Mouse (Mus musculus) kidney, embryonic 16.5 days (tissue): Measurements from ENCODE around the gene Ppp4r1. TPM values are rescaled to one million over a fixed set of nuclear protein-coding genes. Genes with fewer than 3 reads are reported as not detected.

Experiments used
- ATAC-seq: fragments of 200-750 bp; cut with Nextera tagmentation; 2 replicates; pipeline ENCODE4 v1.8.0; 2017; ENCODE audit warnings: moderate TSS enrichment; ENCODE audit not compliant: low FRiP score, low TSS enrichment
- H3K27ac ChIP-seq: fragments of 300-500 bp; sonication (generic); 2 replicates; pipeline ENCODE4 v1.5.1; 2014; ENCODE audit warnings: low read length
- H3K27me3 ChIP-seq: fragments of 300-500 bp; sonication (generic); 2 replicates; pipeline ENCODE4 v1.6.1; 2014; ENCODE audit warnings: low read length, control low read depth, mixed read lengths; ENCODE audit not compliant: insufficient read depth
- H3K36me3 ChIP-seq: fragments of 300-500 bp; sonication (generic); 2 replicates; pipeline ENCODE4 v1.6.1; 2014; ENCODE audit warnings: low read length, control low read depth, mixed read lengths; ENCODE audit not compliant: insufficient read depth
- H3K4me1 ChIP-seq: fragments of 300-500 bp; sonication (generic); 2 replicates; pipeline ENCODE4 v1.6.1; 2014; ENCODE audit warnings: low read length, control low read depth, mixed read lengths; ENCODE audit not compliant: insufficient read depth
- H3K4me2 ChIP-seq: fragments of 300-500 bp; sonication (generic); replicated peaks from 2 replicates; pipeline ENCODE4 v1.6.1; 2014; ENCODE audit warnings: low read depth, low read length
- H3K4me3 ChIP-seq: fragments of 300-500 bp; sonication (generic); 2 replicates; pipeline ENCODE4 v1.5.1; 2014; ENCODE audit warnings: mild to moderate bottlenecking, low read length
- H3K9ac ChIP-seq: fragments of 300-500 bp; sonication (generic); replicated peaks from 2 replicates; pipeline ENCODE4 v1.6.1; 2014; ENCODE audit warnings: low read length
- H3K9me3 ChIP-seq: fragments of 300-500 bp; sonication (generic); 2 replicates; pipeline ENCODE4 v1.6.1; 2016; ENCODE audit warnings: low read length, control low read depth
- WGBS: fragments of 180-500 bp; shearing (Covaris S2); extraction: QIAGEN DNeasy Blood & Tissue Kit; methylation state at CpG from one replicate; pipeline ENCODE4 v1.1.7; 2014; 5-methylcytosine and 5-hydroxymethylcytosine counted together
- polyA plus RNA-seq: library from polyadenylated mRNA; unstranded; fragments of >200 nt; fragmentation: Nextera tagmentation; extraction: Ambion mirVana; gene quantifications from 2 replicates; pipeline ENCODE4 v1.2.1, GENCODE M21; 2015

Ppp4r1 gene
- polyA plus RNA-seq, 1 experiment from 2014 or later: 46.6 TPM

DNA sequence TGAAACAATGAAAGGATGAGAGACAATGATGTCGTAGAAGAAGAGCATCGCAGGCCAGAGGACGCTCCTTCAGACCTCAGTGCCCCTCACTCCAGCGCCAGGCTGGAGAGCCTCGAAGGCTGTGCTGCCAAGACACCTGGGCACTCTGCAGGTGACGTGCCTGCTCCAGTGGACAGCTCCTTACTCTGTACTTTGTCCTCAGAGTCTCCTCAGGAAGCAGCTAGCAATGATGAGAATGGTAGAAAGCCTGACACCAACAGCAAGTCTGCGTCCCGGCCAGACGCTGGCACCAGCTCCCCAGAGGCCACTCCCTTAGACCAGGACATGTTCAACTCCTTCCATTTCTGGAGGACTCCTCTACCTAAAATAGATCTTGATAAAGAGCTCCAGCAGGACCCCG, 41.9 kb downstream of the Ppp4r1 start:
- Histone ChIP-seq H3K4me1 (no peaks in the 10 kb centered on the region), H3K27me3 (no peaks in the 10 kb centered on the region), H3K4me3 (no peak overlapping the region), H3K36me3 (peaks cover 40% of the 10 kb centered on the region), H3K4me2 (no peak overlapping the region), H3K27ac (no peak overlapping the region), H3K9ac (no peak overlapping the region), H3K9me3 (no peaks in the 10 kb centered on the region)
- 92% methylated on average over 10 of the region's 10 CpGs for WGBS
- ATAC-seq: no peak

DNA sequence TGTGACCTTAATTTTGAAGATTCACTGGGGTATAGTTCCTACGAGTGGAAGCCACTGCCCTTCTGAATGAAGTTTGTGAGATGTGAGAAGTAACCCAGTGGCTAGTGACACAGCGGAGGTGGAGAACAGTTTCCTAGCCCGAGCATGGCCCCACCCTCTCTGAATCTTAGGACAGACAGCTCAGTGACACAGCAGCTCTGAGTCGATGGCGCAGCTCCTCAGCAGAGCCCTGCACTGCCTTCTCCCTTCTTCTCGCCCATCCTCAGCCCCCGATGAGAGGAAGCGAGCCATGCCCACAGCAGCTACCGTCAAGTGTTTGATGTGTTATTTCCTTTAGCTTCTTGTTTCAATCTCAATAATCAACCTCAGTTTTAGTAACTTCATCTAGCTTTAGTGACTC, 43.9 kb downstream of the Ppp4r1 start:
- H3K36me3 ChIP-seq: peaks cover 52% of the 10 kb centered on the region
- no peak for ATAC-seq
- H3K9me3 ChIP-seq: no peaks in the 10 kb centered on the region
- no peak overlapping the region for H3K4me2 ChIP-seq
- no peak overlapping the region for H3K4me3 ChIP-seq
- no peaks in the 10 kb centered on the region for H3K4me1 ChIP-seq
- H3K27me3 ChIP-seq: no peaks in the 10 kb centered on the region
- H3K27ac ChIP-seq: no peak overlapping the region
- H3K9ac ChIP-seq: no peak overlapping the region
- WGBS: 67% methylated on average over 9 of the region's 9 CpGs

GRCm38 (mm10) chr17:65827119-65827840, 44.9 kb downstream of the Ppp4r1 start:
- Histone ChIP-seq H3K4me3 (no peak overlapping the region), H3K4me2 (no peak overlapping the region), H3K36me3 (peaks cover 58% of the 10 kb centered on the region), H3K27ac (no peak overlapping the region), H3K9me3 (no peaks in the 10 kb centered on the region), H3K4me1 (no peaks in the 10 kb centered on the region), H3K9ac (no peak overlapping the region), H3K27me3 (no peaks in the 10 kb centered on the region)
- 89% methylated on average over 16 of the region's 16 CpGs for WGBS
- no peak for ATAC-seq

DNA sequence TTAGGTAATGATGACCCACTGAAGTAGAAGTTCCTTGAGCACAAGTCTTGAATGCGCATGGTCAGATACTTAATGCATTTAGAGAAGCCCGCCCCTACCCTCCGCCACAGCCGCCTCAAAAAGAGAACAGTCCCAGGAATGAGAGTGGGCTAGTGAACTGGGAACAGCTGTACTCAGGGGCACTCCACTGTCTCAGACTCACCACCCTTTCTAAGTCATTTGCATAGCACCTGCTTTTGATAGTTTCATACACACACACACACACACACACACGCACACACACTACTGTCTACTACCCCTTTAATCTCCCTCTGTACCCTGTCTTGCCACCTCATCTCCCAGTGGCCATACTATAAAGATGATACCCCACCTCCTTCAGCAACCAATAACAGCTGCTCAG, 45.5 kb downstream of the Ppp4r1 start:
- no peaks in the 10 kb centered on the region for H3K9me3 ChIP-seq
- 96% methylated on average over 5 of the region's 5 CpGs for WGBS
- no peak overlapping the region for H3K27ac ChIP-seq
- H3K4me3 ChIP-seq: no peak overlapping the region
- peaks cover 57% of the 10 kb centered on the region for H3K36me3 ChIP-seq
- no peaks in the 10 kb centered on the region for H3K4me1 ChIP-seq
- H3K27me3 ChIP-seq: no peaks in the 10 kb centered on the region
- H3K4me2 ChIP-seq: no peak overlapping the region
- ATAC-seq: peak; percentile 42; the same call in 1 of the 2 replicates
- H3K9ac ChIP-seq: no peak overlapping the region

- no peak for ATAC-seq
- H3K9ac ChIP-seq: no peak overlapping the region
- no peaks in the 10 kb centered on the region for H3K9me3 ChIP-seq
- H3K36me3 ChIP-seq: peaks cover 60% of the 10 kb centered on the region
- 86% methylated on average over 11 of the region's 11 CpGs for WGBS
- H3K4me1 ChIP-seq: no peaks in the 10 kb centered on the region
- no peak overlapping the region for H3K27ac ChIP-seq
- no peaks in the 10 kb centered on the region for H3K27me3 ChIP-seq
- H3K4me3 ChIP-seq: no peak overlapping the region
- no peak overlapping the region for H3K4me2 ChIP-seq
Measured at GRCm38 (mm10) chr17:65828951-65829350, 46.6 kb downstream of the Ppp4r1 start.

DNA sequence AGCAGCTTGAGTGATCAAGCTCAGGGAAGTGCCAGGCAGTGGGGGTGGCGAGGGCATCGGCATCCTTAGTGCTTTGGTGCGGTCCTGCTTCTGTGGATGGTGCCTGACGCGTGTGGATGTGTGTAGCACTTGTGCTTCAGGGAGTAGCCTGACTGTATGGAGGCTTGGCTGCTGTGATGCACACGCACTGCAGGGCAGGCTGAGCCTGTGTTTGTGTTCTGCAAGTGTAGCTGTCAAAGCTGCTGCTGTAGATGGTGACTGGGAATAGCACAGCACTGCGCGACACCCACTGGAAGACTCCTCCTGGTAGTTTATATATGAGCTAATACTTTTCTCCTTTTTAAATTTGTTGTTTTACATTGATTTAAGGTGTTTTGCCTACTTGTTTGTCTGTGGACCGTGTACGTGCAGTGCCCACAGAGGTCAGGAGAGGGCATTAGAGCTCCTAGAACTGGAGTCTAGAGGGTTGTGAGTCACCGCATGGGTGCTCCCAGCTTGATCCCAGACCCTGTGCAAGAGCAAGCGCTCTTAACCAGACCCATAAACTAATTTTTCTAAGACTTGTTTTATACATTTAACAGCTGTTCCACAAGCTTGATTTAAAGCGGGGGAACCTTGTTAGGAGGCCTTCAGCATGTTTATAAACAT, 48.0 kb downstream of the Ppp4r1 start:
- no peaks in the 10 kb centered on the region for H3K9me3 ChIP-seq
- H3K36me3 ChIP-seq: peaks cover 59% of the 10 kb centered on the region
- no peaks in the 10 kb centered on the region for H3K4me1 ChIP-seq
- 78% methylated on average over 13 of the region's 13 CpGs for WGBS
- no peaks in the 10 kb centered on the region for H3K27me3 ChIP-seq
- no peak overlapping the region for H3K4me2 ChIP-seq
- H3K27ac ChIP-seq: no peak overlapping the region
- ATAC-seq: no peak
- H3K9ac ChIP-seq: no peak overlapping the region
- H3K4me3 ChIP-seq: no peak overlapping the region

- H3K4me1 ChIP-seq: no peaks in the 10 kb centered on the region
- no peaks in the 10 kb centered on the region for H3K27me3 ChIP-seq
- no peaks in the 10 kb centered on the region for H3K9me3 ChIP-seq
- no peak overlapping the region for H3K27ac ChIP-seq
- no peak overlapping the region for H3K4me2 ChIP-seq
- 70% methylated on average over 3 of the region's 3 CpGs for WGBS
- peaks cover 81% of the 10 kb centered on the region for H3K36me3 ChIP-seq
- ATAC-seq: no peak
- no peak overlapping the region for H3K9ac ChIP-seq
- H3K4me3 ChIP-seq: no peak overlapping the region
Measured at GRCm38 (mm10) chr17:65833891-65834290, 51.5 kb downstream of the Ppp4r1 start.

GRCm38 (mm10) chr17:65836746-65837145, 54.4 kb downstream of the Ppp4r1 start:
- Histone ChIP-seq H3K4me1 (no peaks in the 10 kb centered on the region), H3K27me3 (no peaks in the 10 kb centered on the region), H3K4me3 (no peak overlapping the region), H3K27ac (no peak overlapping the region), H3K4me2 (no peak overlapping the region), H3K36me3 (peaks cover 74% of the 10 kb centered on the region), H3K9me3 (no peaks in the 10 kb centered on the region), H3K9ac (no peak overlapping the region)
- no peak for ATAC-seq
- WGBS: 79% methylated on average over 3 of the region's 3 CpGs

- Histone ChIP-seq H3K4me3 (no peak overlapping the region), H3K4me2 (no peak overlapping the region), H3K27me3 (no peaks in the 10 kb centered on the region), H3K4me1 (no peaks in the 10 kb centered on the region), H3K27ac (no peak overlapping the region), H3K9ac (no peak overlapping the region), H3K36me3 (peaks cover 75% of the 10 kb centered on the region), H3K9me3 (no peaks in the 10 kb centered on the region)
- WGBS: 86% methylated on average over 7 of the region's 7 CpGs
- no peak for ATAC-seq
Measured at GRCm38 (mm10) chr17:65839541-65840256, 57.3 kb downstream of the Ppp4r1 start.
